Mouse (Mus musculus) liver, embryonic 14.5 days (tissue): ENCODE measurements around the gene Ubn1.

Experiments
- CTCF ChIP-seq: IDR thresholded peaks from 2 replicates; pipeline ENCODE4 v1.5.1; 2016; ENCODE audit warnings: antibody characterized with exemption, low read depth, control low read depth
- EP300 ChIP-seq: IDR thresholded peaks from 2 replicates; pipeline ENCODE4 v1.6.1; 2016; ENCODE audit warnings: antibody characterized with exemption, low read depth

DNA sequence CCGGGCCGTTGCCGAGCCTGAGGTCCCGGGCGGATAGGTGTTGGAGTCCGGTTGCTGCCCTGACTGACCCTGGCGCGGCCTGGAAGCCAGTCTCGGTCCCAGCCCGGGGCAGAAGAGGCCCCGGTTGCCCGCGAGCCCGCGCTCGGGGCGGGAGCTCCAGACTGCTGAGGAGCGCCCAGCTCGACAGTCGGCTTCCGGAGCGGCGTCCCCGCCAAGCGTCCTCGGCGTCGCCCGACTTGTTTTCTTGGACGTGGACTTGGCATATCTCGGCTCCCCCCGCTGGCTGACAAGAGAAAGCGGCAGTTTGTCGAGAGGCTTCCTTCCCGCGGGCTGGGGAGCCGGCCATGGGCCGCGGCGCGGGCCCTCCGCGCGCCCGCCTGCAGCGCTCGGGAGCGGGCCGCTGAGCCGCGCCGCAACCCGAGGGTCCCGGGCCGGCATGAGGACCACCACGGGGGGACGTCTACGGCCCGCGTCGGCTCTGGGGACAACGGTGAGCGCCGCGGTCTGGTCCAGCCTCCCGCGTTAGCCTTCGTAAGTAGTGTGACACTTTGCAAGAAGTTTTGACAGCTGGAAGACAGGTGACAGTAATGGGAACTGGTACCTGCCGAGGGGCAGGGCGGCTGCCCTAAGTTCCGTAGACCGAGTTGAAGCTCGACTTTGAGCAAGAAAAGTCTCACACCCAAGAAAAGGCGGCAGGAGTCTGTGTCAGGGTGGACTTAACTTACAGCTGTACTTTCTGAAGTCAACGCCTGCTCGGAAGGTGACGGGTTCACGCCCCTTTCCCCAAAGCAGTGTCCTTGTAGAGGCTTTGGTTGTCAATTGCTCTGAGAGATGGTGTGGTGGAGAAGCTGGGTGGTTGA is 624 bp downstream of the Ubn1 start:
- TF ChIP-seq CTCF = peak; percentile 26; the same call in 1 of the 2 replicates
- TF ChIP-seq EP300 = no peak
